In genomic region chr4:129498941-129499340, GRCm38 (mm10) we compare ENCODE assay signal across 16 mouse cellular contexts. TPM values are rescaled to one million over a fixed set of nuclear protein-coding genes. Genes with fewer than 3 reads are reported as not detected.
DNase-seq lines count a peak whose midpoint lies in the region; ATAC-seq and TF ChIP-seq lines count a peak whose summit lies in the region.
"Had no signal": no experiment of that assay in that cellular context is flagged by ENCODE, and none has a peak within 500 bp of the region (broad histone marks: within the 10 kb centered on the region; RNA-seq: fewer than 3 reads in every experiment).

No protein-coding gene starts in this region.

- peak overlapping the region; percentile 62; the same call in 1 of the 2 replicates for H3K27ac ChIP-seq in kidney, embryonic 14.5 days (ENCODE audit: low read depth, low read length)
- H3K27ac ChIP-seq in kidney, embryonic 16.5 days (ENCODE audit: low read length): peak overlapping the region; percentile 92
- H3K27ac ChIP-seq in liver, postnatal 0 days (ENCODE audit: low read depth): peak overlapping the region; percentile 70
- H3K27ac ChIP-seq: midbrain, embryonic 12.5 days; neural tube, embryonic 12.5 days had no signal

- H3K9me3 ChIP-seq in kidney, embryonic 14.5 days (ENCODE audit: control insufficient read depth, low read length): no peaks in the 10 kb centered on the region
- H3K9me3 ChIP-seq in kidney, embryonic 16.5 days (ENCODE audit: low read length): no peaks in the 10 kb centered on the region
- H3K9me3 ChIP-seq in liver, postnatal 0 days (ENCODE audit: low read length): no peaks in the 10 kb centered on the region
- H3K9me3 ChIP-seq: midbrain, embryonic 12.5 days; neural tube, embryonic 12.5 days had no signal

- H3K4me1 ChIP-seq in kidney, embryonic 14.5 days (ENCODE audit: control insufficient read depth, insufficient read depth, low read length): peaks cover 17% of the 10 kb centered on the region; the same call in 1 of the 2 replicates
- peaks cover 30% of the 10 kb centered on the region for H3K4me1 ChIP-seq in kidney, embryonic 16.5 days (ENCODE audit: insufficient read depth, low read length)
- H3K4me1 ChIP-seq in liver, postnatal 0 days (ENCODE audit: insufficient read depth): peaks cover 26% of the 10 kb centered on the region

- intact Hi-C loops in left cerebral cortex, postnatal 10 days (cut with DNase I): loop anchor here (5.0 kb wide), 1 partner anchor 108 kb away; no protein-coding TSS in a partner anchor
- intact Hi-C loops in left cerebral cortex, postnatal 25 days (cut with DNase I): no loop called here

- H3K36me3 ChIP-seq in kidney, embryonic 14.5 days (ENCODE audit: control insufficient read depth, insufficient read depth, low read length): no peaks in the 10 kb centered on the region
- H3K36me3 ChIP-seq in kidney, embryonic 16.5 days (ENCODE audit: insufficient read depth, low read length): no peaks in the 10 kb centered on the region
- H3K36me3 ChIP-seq in liver, postnatal 0 days (replicated peaks; ENCODE audit: insufficient read depth, low read length): no peaks in the 10 kb centered on the region
- H3K36me3 ChIP-seq: midbrain, embryonic 12.5 days; neural tube, embryonic 12.5 days had no signal

- no peak; the same call in 1 of the 2 replicates for TF ChIP-seq EP300 in liver, postnatal 0 days (IDR thresholded peaks at IDR 0.05; ENCODE audit: low read depth)

- no peak for ATAC-seq in kidney, embryonic 14.5 days (ENCODE audit: low FRiP score, low TSS enrichment)
- ATAC-seq in kidney, embryonic 16.5 days (ENCODE audit: low FRiP score, low TSS enrichment): no peak
- no peak for ATAC-seq in liver, postnatal 0 days
- ATAC-seq: intestine, postnatal 0 days had no signal

- no peak overlapping the region for H3K4me2 ChIP-seq in kidney, embryonic 14.5 days (replicated peaks; ENCODE audit: low read depth, low read length)
- no peak overlapping the region for H3K4me2 ChIP-seq in kidney, embryonic 16.5 days (replicated peaks; ENCODE audit: low read depth, low read length)
- H3K4me2 ChIP-seq in liver, postnatal 0 days (ENCODE audit: low read depth, low read length): no peak overlapping the region
- H3K4me2 ChIP-seq: lung, embryonic 14.5 days; midbrain, embryonic 12.5 days; neural tube, embryonic 12.5 days had no signal

- no peaks in the 10 kb centered on the region for H3K27me3 ChIP-seq in kidney, embryonic 14.5 days (ENCODE audit: control insufficient read depth, insufficient read depth, low read length)
- no peaks in the 10 kb centered on the region for H3K27me3 ChIP-seq in kidney, embryonic 16.5 days (ENCODE audit: insufficient read depth, low read length)
- H3K27me3 ChIP-seq in liver, postnatal 0 days (ENCODE audit: insufficient read depth, low read length): no peaks in the 10 kb centered on the region
- H3K27me3 ChIP-seq: midbrain, embryonic 12.5 days; neural tube, embryonic 12.5 days had no signal

- peak; percentile 92 for DNase-seq in heart, adult 11 months
- DNase-seq in heart, adult 9 months (ENCODE audit: low spot score in 2 of 2): no peak
- DNase-seq in kidney, adult 18-20 months: no peak
- no peak for DNase-seq in liver, postnatal 0 days
- DNase-seq in left cerebral cortex, postnatal 10 days (ENCODE audit: extremely low spot score in 1 of 2, low spot score in 2 of 2): no peak
- DNase-seq in left cerebral cortex, postnatal 25 days (ENCODE audit: low spot score in 2 of 2): no peak
- DNase-seq: lung, embryonic 14.5 days had no signal

- H3K9ac ChIP-seq in kidney, embryonic 14.5 days (ENCODE audit: low read depth, low read length): no peak overlapping the region
- H3K9ac ChIP-seq in kidney, embryonic 16.5 days (replicated peaks; ENCODE audit: low read length): no peak overlapping the region
- no peak overlapping the region for H3K9ac ChIP-seq in liver, postnatal 0 days (replicated peaks)
- H3K9ac ChIP-seq: lung, embryonic 14.5 days; midbrain, embryonic 12.5 days; neural tube, embryonic 12.5 days had no signal

- WGBS in kidney, embryonic 14.5 days: 45% methylated on average over 3 of the region's 3 CpGs
- 58% methylated on average over 3 of the region's 3 CpGs for WGBS in kidney, embryonic 16.5 days
- 59% methylated on average over 3 of the region's 3 CpGs for WGBS in liver, postnatal 0 days (ENCODE audit: insufficient replicate concordance)

- TF ChIP-seq CTCF in liver, postnatal 0 days (IDR thresholded peaks at IDR 0.05; ENCODE audit: low read depth): no peak

- no peak overlapping the region for H3K4me3 ChIP-seq in kidney, embryonic 14.5 days (ENCODE audit: low read length)
- no peak overlapping the region for H3K4me3 ChIP-seq in kidney, embryonic 16.5 days (ENCODE audit: low read length)
- H3K4me3 ChIP-seq in liver, postnatal 0 days (ENCODE audit: low read depth, low read length): no peak overlapping the region
- H3K4me3 ChIP-seq: midbrain, embryonic 12.5 days; neural tube, embryonic 12.5 days had no signal

RNA-seq across cellular contexts. Expression of gene Fam229a, which starts 8.0 kb away (rescaled TPM):
- polyA plus RNA-seq in kidney, embryonic 14.5 days (2014; fragmentation: Nextera tagmentation; extraction: Ambion mirVana): 0.39 TPM in 1 of 2 replicates, not detected in the other
- polyA plus RNA-seq in kidney, embryonic 16.5 days (2015; fragmentation: Nextera tagmentation; extraction: Ambion mirVana): 0.35 TPM in 1 of 2 replicates, not detected in the other
- 0.41 and 0.88 TPM in 2 replicates for polyA plus RNA-seq in liver, postnatal 0 days (2015; fragmentation: Nextera tagmentation; extraction: Ambion mirVana)
- total RNA-seq in left cerebral cortex, postnatal 10 days (2021): 1 to 10 TPM in 1 of 2 experiments, not detected in 1; 1.8 TPM
- not detected for total RNA-seq in left cerebral cortex, postnatal 25 days (2021)
- total RNA-seq: adrenal gland, adult 18-20 months; common myeloid progenitor, adult 5-6 weeks had no signal
- polyA plus RNA-seq: hindbrain, embryonic 11.5 days; lung, embryonic 14.5 days; midbrain, embryonic 12.5 days; neural tube, embryonic 12.5 days had no signal

RNA-seq across cellular contexts. Expression of gene Tssk3, which starts 8.1 kb away (rescaled TPM):
- polyA plus RNA-seq in kidney, embryonic 14.5 days (2014; fragmentation: Nextera tagmentation; extraction: Ambion mirVana): not detected in 2 replicates
- polyA plus RNA-seq in kidney, embryonic 16.5 days (2015; fragmentation: Nextera tagmentation; extraction: Ambion mirVana): not detected in 2 replicates
- 0.11 and 0.14 TPM in 2 replicates for polyA plus RNA-seq in liver, postnatal 0 days (2015; fragmentation: Nextera tagmentation; extraction: Ambion mirVana)
- total RNA-seq in left cerebral cortex, postnatal 10 days (2021): 1 to 10 TPM in 1 of 2 experiments, under 1 TPM in 1; 0.36 to 1.1 TPM
- under 1 TPM; 0.25 to 0.37 TPM for total RNA-seq in left cerebral cortex, postnatal 25 days (2021)
- total RNA-seq: adrenal gland, adult 18-20 months; common myeloid progenitor, adult 5-6 weeks; left cerebral cortex, adult 18-20 months had no signal
- polyA plus RNA-seq: hindbrain, embryonic 11.5 days; intestine, postnatal 0 days; lung, embryonic 14.5 days; midbrain, embryonic 12.5 days; neural tube, embryonic 12.5 days had no signal

RNA-seq across cellular contexts. Expression of gene Marcksl1, which starts 14.4 kb away (rescaled TPM):
- polyA plus RNA-seq in kidney, embryonic 14.5 days (2014; fragmentation: Nextera tagmentation; extraction: Ambion mirVana): 823 and 993 TPM in 2 replicates
- polyA plus RNA-seq in kidney, embryonic 16.5 days (2015; fragmentation: Nextera tagmentation; extraction: Ambion mirVana): 761 and 859 TPM in 2 replicates
- polyA plus RNA-seq in liver, postnatal 0 days (2015; fragmentation: Nextera tagmentation; extraction: Ambion mirVana): 42.7 and 46.9 TPM in 2 replicates
- 100 to 1,000 TPM; 884 to 935 TPM for total RNA-seq in left cerebral cortex, postnatal 10 days (2021)
- total RNA-seq in left cerebral cortex, postnatal 25 days (2021): 100 to 1,000 TPM; 196 to 227 TPM

RNA-seq across cellular contexts. Expression of gene Bsdc1, which starts 37.6 kb away (rescaled TPM):
- 20.5 and 23.3 TPM in 2 replicates for polyA plus RNA-seq in kidney, embryonic 14.5 days (2014; fragmentation: Nextera tagmentation; extraction: Ambion mirVana)
- polyA plus RNA-seq in kidney, embryonic 16.5 days (2015; fragmentation: Nextera tagmentation; extraction: Ambion mirVana): 31.8 and 33.6 TPM in 2 replicates
- polyA plus RNA-seq in liver, postnatal 0 days (2015; fragmentation: Nextera tagmentation; extraction: Ambion mirVana): 37.4 and 40.7 TPM in 2 replicates
- 10 to 100 TPM; 40.8 to 46.6 TPM for total RNA-seq in left cerebral cortex, postnatal 10 days (2021)
- total RNA-seq in left cerebral cortex, postnatal 25 days (2021): 10 to 100 TPM; 51.7 to 58.8 TPM

RNA-seq across cellular contexts. Expression of gene Hdac1, which starts 43.6 kb away (rescaled TPM):
- 245 and 265 TPM in 2 replicates for polyA plus RNA-seq in kidney, embryonic 14.5 days (2014; fragmentation: Nextera tagmentation; extraction: Ambion mirVana)
- polyA plus RNA-seq in kidney, embryonic 16.5 days (2015; fragmentation: Nextera tagmentation; extraction: Ambion mirVana): 285 and 304 TPM in 2 replicates
- 54.9 and 59.0 TPM in 2 replicates for polyA plus RNA-seq in liver, postnatal 0 days (2015; fragmentation: Nextera tagmentation; extraction: Ambion mirVana)
- total RNA-seq in left cerebral cortex, postnatal 10 days (2021): 10 to 100 TPM; 29.4 to 33.0 TPM
- 10 to 100 TPM; 28.5 to 31.6 TPM for total RNA-seq in left cerebral cortex, postnatal 25 days (2021)

Comparison
In these comparisons a context has a peak if more than half of its experiments do, and no peak if none do; other contexts are left out.
1. RNA of gene Marcksl1, which starts 14.4 kb away (polyA plus RNA-seq): 823 to 993 TPM in kidney, embryonic 14.5 days and 761 to 859 TPM in kidney, embryonic 16.5 days; 42.7 to 46.9 TPM in liver, postnatal 0 days; every median in the first group is over 10 times any median in the second.
2. Peak in every context shown above with its lines, with median percentiles within 50 percentile points of each other: H3K27ac ChIP-seq.